Mouse (Mus musculus): ENCODE results near the gene Gjb3.

Gene Gjb3

GRCm38 (mm10) chr4:127330181-127331100 is at the start of gene Gjb3:
Gene Gjb3, minus strand, starts transcription at chr4:127330844.
- DNase-seq = peak; percentile 26 to 47

DNA sequence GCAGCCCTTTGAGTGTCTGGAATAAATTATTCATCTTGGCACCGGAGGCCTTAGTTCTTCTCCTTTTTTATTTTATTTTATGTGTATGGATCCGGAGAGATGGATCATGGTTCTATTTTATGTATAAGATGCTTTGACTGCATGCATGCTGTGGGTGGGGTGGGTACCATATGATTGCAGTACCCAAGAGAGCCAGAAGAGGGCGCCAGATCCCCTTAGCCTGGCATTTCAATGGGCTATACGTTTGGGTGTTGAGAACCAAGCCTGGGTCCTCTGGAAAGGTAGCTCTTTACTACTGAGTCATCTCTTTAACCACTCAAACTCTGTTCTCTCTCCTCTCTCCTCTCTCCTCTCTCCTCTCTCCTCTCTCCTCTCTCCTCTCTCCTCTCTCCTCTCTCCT is 46.7 kb upstream of the Gjb3 start:
- DNase-seq = peak in 1 of 2 experiments; percentile 20

DNA sequence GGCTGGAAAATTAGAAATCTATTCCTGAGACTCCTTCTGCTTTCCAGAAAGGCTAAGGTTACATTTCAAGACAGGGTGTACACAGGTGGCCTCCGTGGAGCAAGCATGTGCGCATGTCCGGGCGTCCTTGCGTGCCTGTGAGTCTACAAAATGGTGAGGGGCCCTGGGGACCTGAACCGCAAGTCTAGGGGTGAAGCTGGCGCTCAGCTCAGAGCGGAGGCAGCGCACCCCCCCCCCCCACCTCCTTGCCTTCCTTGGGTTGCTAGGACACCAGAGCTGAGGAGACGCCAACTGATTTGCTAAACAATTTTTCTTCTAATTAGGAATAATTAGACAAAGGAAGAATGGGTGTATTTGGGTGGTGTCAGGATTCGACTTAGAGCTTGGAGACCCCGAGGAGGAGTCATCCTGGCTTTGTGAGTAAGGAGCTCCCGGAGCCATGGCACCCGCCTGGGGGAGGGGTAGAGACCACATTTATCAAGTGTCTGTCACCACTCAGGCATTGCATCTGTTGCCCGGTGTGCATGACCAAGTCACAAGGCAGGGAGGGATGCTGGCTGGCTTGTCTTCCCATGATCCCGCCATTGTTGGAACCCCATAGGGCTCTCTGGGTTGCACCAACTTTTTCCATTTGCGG is 45.0 kb upstream of the Gjb3 start:
- no peak for DNase-seq

GRCm38 (mm10) chr4:127374645-127375044 is 44.0 kb upstream of the Gjb3 start:
- DNase-seq = no peak

DNA sequence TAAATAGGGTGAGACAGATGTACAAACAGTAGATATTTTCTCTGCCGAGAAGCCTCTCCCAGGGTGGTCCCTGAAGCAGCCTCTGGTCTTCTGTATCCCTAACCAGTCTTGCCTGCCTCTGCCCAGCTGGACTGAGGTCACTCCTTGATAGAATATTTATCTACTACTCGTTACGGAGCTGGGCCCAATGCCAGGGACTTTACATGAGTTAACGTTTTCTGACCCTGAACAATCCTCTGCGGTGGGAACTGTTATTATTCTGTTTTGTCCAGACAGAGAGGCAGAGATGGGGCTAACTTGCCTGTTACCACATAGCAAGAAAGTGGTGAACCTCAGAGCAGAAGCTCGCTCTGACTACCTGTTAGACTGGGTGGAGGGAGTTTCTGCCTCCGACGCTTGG is 42.8 kb upstream of the Gjb3 start:
- no peak for DNase-seq

DNA sequence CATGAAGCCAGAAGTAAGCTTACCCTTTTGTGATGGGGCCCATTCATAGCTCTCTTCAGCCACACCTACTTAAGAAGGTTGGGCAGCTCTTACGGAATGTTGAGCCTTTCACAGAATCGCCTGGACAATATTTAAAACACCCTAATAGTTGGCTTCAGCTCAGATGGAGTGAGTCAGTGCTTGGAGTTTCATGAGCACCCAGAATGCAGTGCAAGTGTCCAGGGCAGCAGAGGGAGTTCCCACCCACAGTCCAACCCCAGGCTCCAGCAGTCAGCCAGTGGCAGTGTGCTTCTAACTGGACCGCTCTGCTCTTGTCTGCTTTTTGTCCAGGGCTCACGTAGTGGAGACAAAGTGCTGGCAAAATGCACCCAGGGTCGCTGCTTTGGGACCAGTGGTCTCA is 40.9 kb upstream of the Gjb3 start:
- DNase-seq = no peak

GRCm38 (mm10) chr4:127370447-127370846 is 39.8 kb upstream of the Gjb3 start:
- peak in 1 of 2 experiments; percentile 38 for DNase-seq

GRCm38 (mm10) chr4:127368379-127368973 is 37.8 kb upstream of the Gjb3 start:
- DNase-seq = peak; percentile 80 to 85

DNA sequence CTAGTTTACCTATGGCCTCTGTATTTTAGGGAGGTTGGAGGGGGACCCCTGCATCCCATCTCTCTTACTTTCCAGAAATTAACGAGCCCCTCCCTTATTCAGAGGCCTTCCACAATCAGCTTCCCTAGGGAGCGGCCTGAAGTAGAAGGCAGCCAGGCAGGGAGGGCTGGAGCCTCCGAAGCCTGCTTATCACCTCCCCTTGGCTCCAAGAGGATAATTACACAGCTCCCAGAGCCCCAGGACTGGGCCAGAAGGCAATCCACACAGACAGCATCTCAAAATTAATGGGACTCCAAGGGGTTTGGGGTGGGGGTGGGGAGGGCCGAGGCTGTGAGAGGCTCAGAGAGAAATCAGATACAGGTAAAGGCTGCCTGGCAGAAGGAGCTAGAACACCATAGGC is 35.2 kb upstream of the Gjb3 start:
- no peak for DNase-seq

DNA sequence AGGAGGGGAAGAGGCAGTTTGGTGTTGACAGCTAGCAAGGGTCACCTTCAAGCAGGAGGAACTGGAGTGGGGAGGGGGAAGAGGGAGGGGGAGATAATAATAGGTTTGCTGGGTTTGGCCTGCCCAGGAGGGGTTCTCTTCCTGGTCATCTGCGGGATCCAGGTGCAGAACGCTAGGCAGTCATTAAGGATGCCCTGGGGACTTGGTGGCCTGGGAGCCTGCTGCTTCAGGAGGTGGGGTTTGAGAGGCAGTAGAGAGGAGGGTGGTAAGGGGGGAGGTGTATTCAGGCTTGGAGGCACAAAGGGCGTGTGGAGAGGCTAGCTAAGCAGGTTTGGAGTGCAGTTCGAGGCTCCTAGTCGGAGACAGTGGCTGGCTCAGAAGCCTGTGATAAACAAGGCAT is 34.8 kb upstream of the Gjb3 start:
- no peak for DNase-seq

GRCm38 (mm10) chr4:127364431-127364830 is 33.8 kb upstream of the Gjb3 start:
- DNase-seq = no peak

DNA sequence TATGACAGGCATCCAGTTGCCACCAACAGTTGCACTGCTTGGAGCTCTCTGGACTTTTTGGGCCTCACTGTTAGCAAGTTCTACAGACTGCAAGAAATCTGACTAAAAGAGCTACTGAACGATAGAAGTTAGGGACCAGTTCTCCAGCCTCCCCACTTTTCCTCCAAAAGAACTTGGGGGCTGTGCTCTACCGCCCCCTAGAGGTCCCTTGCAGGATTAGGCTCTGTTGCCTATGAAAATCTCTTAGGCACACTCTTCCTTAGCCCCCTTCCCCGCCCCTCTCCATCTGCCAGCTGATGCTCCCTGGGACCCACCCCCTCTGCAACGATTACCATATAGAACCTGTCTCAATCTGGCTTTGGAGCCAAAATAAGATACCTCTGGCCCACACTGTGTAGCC is 32.7 kb upstream of the Gjb3 start:
- no peak for DNase-seq

GRCm38 (mm10) chr4:127362520-127362919 is 31.9 kb upstream of the Gjb3 start:
- no peak for DNase-seq

GRCm38 (mm10) chr4:127358018-127358417 is 27.4 kb upstream of the Gjb3 start, which contains the start of gene Gjb5:
Gene Gjb5, minus strand, starts transcription at chr4:127358181.
- peak; percentile 51 to 68 for DNase-seq

- peak; percentile 73 to 81 for DNase-seq
Measured at GRCm38 (mm10) chr4:127354506-127355485, 24.2 kb upstream of the Gjb3 start.

GRCm38 (mm10) chr4:127353951-127354438 is 23.4 kb upstream of the Gjb3 start, which contains the start of gene Gjb4:
Gene Gjb4, minus strand, starts transcription at chr4:127354081.
- peak in 1 of 2 experiments; percentile 26 for DNase-seq

- DNase-seq = no peak
Measured at GRCm38 (mm10) chr4:127352594-127352993, 21.9 kb upstream of the Gjb3 start.

DNA sequence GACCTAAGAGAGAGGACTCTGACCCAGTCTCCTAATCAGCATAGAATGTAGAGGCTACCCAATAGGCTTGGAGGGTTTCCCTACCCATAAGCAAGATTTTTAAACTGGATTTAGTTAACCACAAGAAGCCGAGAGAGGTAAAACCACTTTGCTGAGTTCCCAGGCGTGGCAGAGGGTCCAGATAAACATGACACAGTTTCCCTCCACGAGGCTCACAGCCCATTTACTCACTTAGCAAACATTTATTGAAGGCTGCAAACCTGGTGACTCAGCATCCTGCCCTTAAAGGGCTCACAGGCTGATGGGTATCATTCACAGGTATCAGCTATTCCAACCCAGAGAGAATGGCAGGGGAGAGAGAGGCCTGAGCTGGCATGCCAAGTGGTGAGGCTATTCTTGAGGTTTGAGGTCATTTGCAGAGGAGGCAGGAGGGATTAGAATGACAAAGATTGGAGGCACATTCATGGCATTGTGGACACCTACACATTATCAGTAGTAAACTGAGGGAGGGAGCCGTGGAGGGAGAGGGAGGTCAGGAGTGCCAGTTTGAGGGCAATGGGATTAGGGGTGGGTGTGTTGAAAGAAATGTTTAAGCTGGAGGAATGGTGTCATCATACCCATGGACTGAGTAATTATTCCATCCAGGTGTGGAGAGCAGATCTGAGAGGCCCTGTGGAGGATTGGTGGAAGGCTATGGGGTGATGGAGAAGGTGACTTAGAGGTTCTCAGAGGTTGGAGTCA is 19.1 kb upstream of the Gjb3 start:
- DNase-seq = no peak

DNA sequence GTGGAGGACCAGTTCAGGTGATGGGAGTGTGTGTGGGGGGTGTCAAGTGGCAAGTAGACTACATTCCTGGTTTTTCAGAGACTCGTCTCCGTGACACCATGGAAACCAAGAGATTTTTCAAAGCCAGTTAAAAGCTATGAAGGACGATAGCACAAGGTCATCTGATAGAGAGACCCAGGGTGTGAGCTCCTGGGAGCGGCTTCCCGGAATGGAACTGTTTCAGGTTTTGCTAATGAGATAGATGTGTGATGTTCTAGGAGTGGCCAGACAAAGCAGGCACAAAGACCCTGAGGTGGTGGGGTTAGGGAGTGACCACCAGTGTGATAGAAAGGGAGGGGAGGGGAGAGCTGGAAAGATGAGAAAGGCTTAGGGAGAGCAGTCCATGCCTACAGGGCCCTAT is 14.4 kb upstream of the Gjb3 start:
- DNase-seq = no peak

DNA sequence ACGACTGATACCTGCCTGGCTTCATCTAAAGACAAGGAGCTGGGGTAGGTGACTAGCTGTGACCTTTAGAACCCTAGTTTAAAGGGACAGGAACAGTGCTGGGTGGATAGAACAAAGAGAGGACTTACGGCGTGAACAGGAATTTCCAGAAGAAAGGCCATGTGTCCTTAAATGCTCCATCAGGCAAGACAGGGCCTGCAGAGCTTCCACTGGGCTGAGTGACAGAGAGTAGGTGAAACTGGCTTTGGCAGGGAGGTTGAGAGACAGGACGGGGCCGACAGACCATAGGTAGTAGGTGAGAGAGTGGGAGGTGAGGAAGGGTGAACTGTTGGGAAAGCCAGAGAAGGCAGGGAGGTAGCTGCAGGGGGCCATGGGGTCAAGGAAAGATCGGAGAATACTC is 10.7 kb upstream of the Gjb3 start:
- no peak for DNase-seq

DNA sequence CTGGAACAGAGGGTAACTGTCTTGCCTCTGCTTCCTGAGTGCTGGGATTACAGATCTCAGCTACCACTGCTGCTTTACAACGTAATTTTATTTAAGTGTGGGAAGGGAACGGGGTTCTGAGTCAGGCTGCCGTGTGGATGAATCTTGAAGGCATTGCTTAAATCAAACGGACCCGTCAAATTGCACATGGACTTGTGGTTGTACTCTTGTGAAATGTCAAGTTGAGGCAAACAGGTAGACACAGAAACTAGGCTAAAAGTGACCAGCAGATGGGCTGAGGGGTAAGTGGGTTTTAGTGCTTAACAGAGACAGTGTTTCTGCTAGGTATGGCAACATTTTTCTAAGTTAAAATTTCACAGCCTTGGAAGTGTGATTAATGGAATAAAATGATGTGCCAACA is 7.0 kb upstream of the Gjb3 start:
- DNase-seq = no peak
